Mouse (Mus musculus): Measurements from ENCODE around the gene Gtdc1.

- no peak for TF ChIP-seq CTCF (IDR thresholded peaks at IDR 0.05; ENCODE audit: insufficient read depth, low read depth, low read length)
- no peak for TF ChIP-seq POLR2A (IDR thresholded peaks at IDR 0.05; ENCODE audit: insufficient read depth, low read depth, low read length)
Measured at GRCm38 (mm10) chr2:44583491-44583890, 344.0 kb downstream of the Gtdc1 start.
